Mouse (Mus musculus): Measurements from ENCODE around the gene Cyct. TPM values are rescaled to one million over a fixed set of nuclear protein-coding genes. Genes with fewer than 3 reads are reported as not detected.

The Cyct gene
- not detected in 2 replicates for polyA plus RNA-seq (2016; fragmentation: Nextera tagmentation; extraction: Ambion mirVana)

DNA sequence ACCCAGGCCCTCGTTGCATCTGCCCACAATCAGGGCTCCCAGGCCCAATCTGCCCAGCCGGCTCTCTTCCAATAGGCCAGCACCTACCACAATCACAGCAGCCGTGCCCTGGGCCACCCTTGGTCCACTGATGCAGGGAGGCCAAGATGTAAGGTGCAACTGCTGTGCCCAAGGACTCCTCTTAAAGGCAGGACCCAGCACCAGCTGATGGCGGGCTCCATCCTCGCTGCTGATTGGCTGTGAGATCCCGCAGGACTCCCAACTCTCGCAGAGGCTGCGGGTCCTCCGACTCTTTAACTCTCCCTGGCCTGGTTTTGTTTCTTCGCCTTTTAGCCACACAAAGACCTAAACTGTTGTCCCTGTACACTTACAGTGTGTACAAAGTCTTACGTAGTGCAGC is at the start of gene Cyct:
Gene Cyct, minus strand, starts transcription at position 225 of the 400 bp plus-strand sequence.
- WGBS, result 86% methylated on average over 11 of the region's 11 CpGs

DNA sequence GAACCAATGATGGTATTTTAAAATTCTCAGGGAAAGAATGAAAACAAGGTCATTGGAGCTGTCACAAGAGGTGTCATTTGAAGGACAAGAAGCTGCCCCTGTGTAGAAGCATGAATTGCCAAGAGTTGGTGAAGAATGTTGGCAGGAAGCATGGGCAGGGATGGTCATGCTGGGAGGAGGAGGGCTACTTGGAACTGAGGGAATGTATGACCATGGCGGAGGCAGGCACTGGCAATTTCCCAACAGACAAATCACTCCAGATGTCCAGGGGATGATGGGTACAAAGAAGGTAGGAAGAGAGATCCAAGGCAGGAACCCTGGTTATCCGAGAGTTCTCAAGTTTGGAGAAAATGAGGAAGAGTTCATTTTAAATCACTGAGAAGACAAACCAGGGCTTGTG is 49.7 kb upstream of the Cyct start:
- WGBS, result 73% methylated on average over 2 of the region's 2 CpGs
- H3K27me3 ChIP-seq (replicated peaks), result no peaks in the 10 kb centered on the region
- no peak overlapping the region for H3K4me2 ChIP-seq
- no peaks in the 10 kb centered on the region for H3K36me3 ChIP-seq
- H3K9ac ChIP-seq, result no peak overlapping the region
- no peak overlapping the region for H3K27ac ChIP-seq (ENCODE audit: poor library complexity, severe bottlenecking)
- H3K4me3 ChIP-seq, result no peak overlapping the region
- H3K4me1 ChIP-seq (replicated peaks), result peaks cover 8% of the 10 kb centered on the region; the same call in 1 of the 2 replicates
- H3K9me3 ChIP-seq (replicated peaks), result no peaks in the 10 kb centered on the region; the same call in 1 of the 2 replicates
- no peak for ATAC-seq (ENCODE audit: insufficient number of reproducible peaks, low FRiP score)

More for the DNA sequence above, at the start of gene Cyct:
- no peaks in the 10 kb centered on the region for H3K4me1 ChIP-seq (replicated peaks)
- H3K9me3 ChIP-seq (replicated peaks), result no peaks in the 10 kb centered on the region
- no peak within 1 kb of the TSS for H3K4me2 ChIP-seq
- ATAC-seq (ENCODE audit: insufficient number of reproducible peaks, low FRiP score), result no peak
- no peak within 1 kb of the TSS for H3K9ac ChIP-seq
- no peaks in the 10 kb centered on the region for H3K36me3 ChIP-seq
- no peak within 1 kb of the TSS for H3K27ac ChIP-seq (ENCODE audit: poor library complexity, severe bottlenecking)
- H3K4me3 ChIP-seq, result no peak within 1 kb of the TSS
- H3K27me3 ChIP-seq (replicated peaks), result no peaks in the 10 kb centered on the region

DNA sequence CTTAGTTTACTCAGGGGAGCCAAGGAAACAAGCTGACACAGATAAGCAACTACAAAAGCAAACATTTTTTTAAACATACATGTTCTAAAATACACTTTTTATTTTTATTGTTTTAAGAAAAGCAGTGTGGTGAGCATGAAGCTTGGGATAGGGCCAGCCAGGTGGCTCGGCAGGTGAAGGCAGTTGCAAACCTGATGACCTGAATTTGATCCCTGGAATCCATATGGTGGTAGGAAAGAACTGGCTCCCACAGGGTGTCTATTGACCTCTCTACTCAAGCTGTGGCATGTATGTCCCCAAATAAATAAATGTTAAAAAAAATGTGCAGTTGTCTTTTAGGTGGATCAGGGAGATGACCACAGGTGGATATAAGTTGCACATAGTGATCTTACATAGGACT is 49.3 kb upstream of the Cyct start:
- H3K27ac ChIP-seq (ENCODE audit: poor library complexity, severe bottlenecking), result no peak overlapping the region
- H3K36me3 ChIP-seq, result no peaks in the 10 kb centered on the region
- H3K4me1 ChIP-seq (replicated peaks), result peaks cover 8% of the 10 kb centered on the region; the same call in 1 of the 2 replicates
- no peak overlapping the region for H3K4me3 ChIP-seq
- 87% methylated on average over 1 of the region's 1 CpGs for WGBS
- no peak overlapping the region for H3K4me2 ChIP-seq
- H3K9me3 ChIP-seq (replicated peaks), result no peaks in the 10 kb centered on the region; the same call in 1 of the 2 replicates
- H3K27me3 ChIP-seq (replicated peaks), result no peaks in the 10 kb centered on the region; the same call in 1 of the 2 replicates
- ATAC-seq (ENCODE audit: insufficient number of reproducible peaks, low FRiP score), result no peak
- H3K9ac ChIP-seq, result no peak overlapping the region

DNA sequence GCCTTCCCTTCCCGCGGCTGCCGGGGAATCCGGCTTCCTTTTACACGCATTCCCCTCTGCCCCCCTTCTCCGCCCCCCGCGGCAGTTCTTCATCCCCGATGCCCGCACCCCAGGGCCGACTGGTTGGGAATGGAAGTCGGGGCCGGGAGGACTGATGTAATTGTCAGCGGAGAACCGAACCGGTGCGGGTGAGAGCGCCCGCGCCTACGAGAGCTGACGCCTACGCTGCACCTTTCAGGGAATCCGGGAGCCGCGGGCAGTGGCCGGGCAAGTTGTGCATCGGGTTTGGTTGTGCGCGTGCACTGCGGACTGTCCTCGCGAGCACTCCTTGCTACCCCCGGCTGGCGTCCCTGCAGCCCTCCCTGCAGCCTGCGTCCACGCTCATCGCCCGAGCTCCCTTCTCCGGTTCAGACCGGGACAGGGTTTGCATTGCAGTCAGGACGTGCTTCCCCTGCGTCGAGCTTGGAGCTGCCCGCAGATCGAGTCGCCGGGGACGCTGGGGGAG is 46.7 kb upstream of the Cyct start:
- Histone ChIP-seq H3K27ac (ENCODE audit: poor library complexity, severe bottlenecking) (no peak overlapping the region), H3K9me3 (replicated peaks) (no peaks in the 10 kb centered on the region), H3K9ac (peak overlapping the region; percentile 76), H3K27me3 (replicated peaks) (peaks cover 13% of the 10 kb centered on the region), H3K36me3 (no peaks in the 10 kb centered on the region), H3K4me3 (peak overlapping the region; percentile 81), H3K4me1 (replicated peaks) (peaks cover 4% of the 10 kb centered on the region; the same call in 1 of the 2 replicates), H3K4me2 (peak overlapping the region; percentile 93)
- peak; percentile 47 for ATAC-seq (ENCODE audit: insufficient number of reproducible peaks, low FRiP score)
- under 1% methylated on average over 48 of the region's 49 CpGs for WGBS

DNA sequence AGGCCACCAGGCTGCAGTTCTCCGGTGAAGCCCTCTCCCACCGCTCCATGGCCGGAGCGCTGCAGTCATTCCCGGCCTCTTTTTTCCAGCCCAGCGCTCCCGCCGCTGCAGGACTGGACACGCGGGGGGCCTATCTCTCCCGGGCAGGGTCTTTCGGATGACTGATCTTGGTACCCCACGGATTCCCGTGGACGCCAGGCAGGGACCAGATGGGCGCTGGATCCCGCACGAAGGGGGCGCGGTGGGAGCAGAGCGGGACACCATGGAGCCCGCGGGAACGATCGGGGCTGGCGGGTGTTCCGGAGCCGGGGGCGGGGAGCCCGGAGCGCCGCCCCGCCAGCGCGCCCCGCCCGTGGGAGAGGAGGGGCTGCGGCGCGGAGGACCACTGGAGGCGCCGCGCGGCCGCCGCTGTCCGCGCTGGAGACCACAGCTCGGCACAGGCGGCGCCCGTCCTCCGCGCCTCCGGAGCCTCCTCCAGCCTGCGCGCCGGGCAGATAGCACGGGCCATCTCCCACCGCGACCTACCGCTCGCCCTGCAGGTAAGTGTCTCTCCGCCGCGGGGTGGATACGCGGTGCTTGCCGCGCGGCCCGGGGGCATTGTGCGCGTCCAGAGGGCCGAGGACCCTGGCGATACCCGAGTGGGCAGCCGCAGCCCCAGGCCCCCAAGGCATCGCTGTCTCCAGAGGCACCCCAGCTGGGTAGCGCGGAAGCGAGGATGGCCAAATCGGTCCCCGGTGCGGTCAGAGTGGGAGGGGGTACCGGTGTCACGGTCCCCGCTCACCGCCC is 46.1 kb upstream of the Cyct start, which contains the start of gene Osbpl6:
Gene Osbpl6, plus strand, starts transcription at position 358 of the 786 bp plus-strand sequence.
- Histone ChIP-seq H3K9me3 (replicated peaks) (no peaks in the 10 kb centered on the region), H3K4me3 (peak within 1 kb of the TSS; percentile 81), H3K4me1 (replicated peaks) (peaks cover 4% of the 10 kb centered on the region; the same call in 1 of the 2 replicates), H3K36me3 (no peaks in the 10 kb centered on the region), H3K27ac (ENCODE audit: poor library complexity, severe bottlenecking) (0 out of 2 replicates have a peak within 1 kb of the TSS, but pooled peaks have one; percentile 2), H3K27me3 (replicated peaks) (peaks cover 14% of the 10 kb centered on the region), H3K9ac (peak within 1 kb of the TSS; percentile 76), H3K4me2 (peak within 1 kb of the TSS; percentile 93)
- ATAC-seq (ENCODE audit: insufficient number of reproducible peaks, low FRiP score), result peak; percentile 92
- WGBS, result under 1% methylated on average over 76 of the region's 89 CpGs

DNA sequence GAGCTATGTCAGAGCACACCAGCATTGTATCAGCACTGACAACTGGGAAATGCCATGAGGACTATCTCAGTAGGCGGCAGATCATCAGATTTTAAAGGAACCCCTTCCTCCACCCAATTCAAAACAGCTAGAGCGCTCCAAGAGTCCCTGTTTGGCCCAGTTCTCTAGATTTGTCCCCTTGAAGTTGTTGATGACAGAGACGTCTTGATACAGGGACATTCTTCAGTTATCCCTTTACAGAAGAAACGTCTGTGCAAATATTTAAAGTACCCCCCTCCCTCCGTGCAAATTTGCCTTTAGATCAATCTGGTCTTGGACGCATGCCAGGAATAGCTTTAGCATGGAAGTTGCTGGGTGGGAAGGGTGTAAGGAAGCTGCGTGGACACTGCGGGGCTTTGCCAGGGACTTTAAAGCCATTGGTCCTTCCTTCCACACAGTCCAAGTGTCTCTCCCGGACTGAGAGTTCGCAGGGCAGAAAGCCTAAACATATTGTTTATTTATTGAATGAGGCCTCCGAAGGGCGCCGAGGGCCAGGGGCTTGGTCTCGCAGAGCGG is 45.4 kb upstream of the Cyct start:
- no peak for ATAC-seq (ENCODE audit: insufficient number of reproducible peaks, low FRiP score)
- 3% methylated on average over 15 of the region's 15 CpGs for WGBS
- H3K36me3 ChIP-seq, result no peaks in the 10 kb centered on the region
- peak overlapping the region; percentile 76 for H3K9ac ChIP-seq
- H3K4me1 ChIP-seq (replicated peaks), result peaks cover 4% of the 10 kb centered on the region; the same call in 1 of the 2 replicates
- peak overlapping the region; percentile 81 for H3K4me3 ChIP-seq
- 0 out of 2 replicates have a peak overlapping the region, but pooled peaks have one; percentile 2 for H3K27ac ChIP-seq (ENCODE audit: poor library complexity, severe bottlenecking)
- H3K4me2 ChIP-seq, result peak overlapping the region; percentile 93
- H3K27me3 ChIP-seq (replicated peaks), result peaks cover 14% of the 10 kb centered on the region
- no peaks in the 10 kb centered on the region for H3K9me3 ChIP-seq (replicated peaks)

DNA sequence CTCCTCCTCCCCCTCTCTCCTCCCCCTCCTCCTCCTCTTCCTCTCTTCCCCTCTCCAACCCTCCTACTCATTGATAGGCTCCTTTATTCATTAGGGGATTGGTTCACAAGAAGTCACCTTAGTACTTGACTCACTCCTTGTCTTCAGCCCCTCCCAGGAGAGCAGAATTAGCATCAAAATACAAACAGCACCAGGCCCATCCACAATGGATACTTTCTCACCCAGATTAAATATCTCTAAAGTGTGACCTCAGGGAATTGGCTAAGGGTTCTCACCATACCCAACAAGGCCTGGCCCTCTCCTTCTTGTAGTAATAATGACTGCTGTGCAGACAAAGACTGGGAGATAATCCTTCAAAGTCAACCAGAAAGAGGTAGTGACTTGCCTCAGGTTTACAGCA is 39.9 kb upstream of the Cyct start:
- Histone ChIP-seq H3K27me3 (replicated peaks) (peaks cover 14% of the 10 kb centered on the region), H3K4me3 (no peak overlapping the region), H3K4me1 (replicated peaks) (no peaks in the 10 kb centered on the region), H3K27ac (ENCODE audit: poor library complexity, severe bottlenecking) (no peak overlapping the region), H3K36me3 (no peaks in the 10 kb centered on the region), H3K9me3 (replicated peaks) (no peaks in the 10 kb centered on the region), H3K9ac (no peak overlapping the region), H3K4me2 (no peak overlapping the region)
- no peak for ATAC-seq (ENCODE audit: insufficient number of reproducible peaks, low FRiP score)

DNA sequence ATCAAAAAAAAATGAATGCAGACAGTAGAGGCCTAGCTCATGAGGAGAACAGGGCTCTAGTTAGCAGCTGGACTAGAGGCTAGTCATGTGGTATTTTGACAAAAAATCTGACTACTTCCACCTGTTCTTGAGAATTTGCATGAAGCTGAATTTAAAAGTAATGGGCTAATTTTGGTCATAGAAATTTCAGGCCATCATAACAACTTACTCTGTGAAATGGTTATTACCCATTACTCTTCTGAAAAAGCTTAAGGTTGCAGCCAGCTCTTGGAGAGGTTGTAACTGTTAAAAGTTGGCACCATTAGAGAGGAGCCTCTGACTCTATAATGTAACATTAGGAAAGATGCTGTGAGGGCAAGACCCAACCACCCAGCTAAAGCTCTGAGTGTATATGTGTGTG is 26.3 kb upstream of the Cyct start:
- H3K4me1 ChIP-seq (replicated peaks), result no peaks in the 10 kb centered on the region
- H3K27me3 ChIP-seq (replicated peaks), result no peaks in the 10 kb centered on the region
- no peak overlapping the region for H3K4me2 ChIP-seq
- H3K9me3 ChIP-seq (replicated peaks), result no peaks in the 10 kb centered on the region
- H3K27ac ChIP-seq (ENCODE audit: poor library complexity, severe bottlenecking), result no peak overlapping the region
- no peak overlapping the region for H3K4me3 ChIP-seq
- H3K36me3 ChIP-seq, result peaks cover 43% of the 10 kb centered on the region
- no peak for ATAC-seq (ENCODE audit: insufficient number of reproducible peaks, low FRiP score)
- no peak overlapping the region for H3K9ac ChIP-seq

DNA sequence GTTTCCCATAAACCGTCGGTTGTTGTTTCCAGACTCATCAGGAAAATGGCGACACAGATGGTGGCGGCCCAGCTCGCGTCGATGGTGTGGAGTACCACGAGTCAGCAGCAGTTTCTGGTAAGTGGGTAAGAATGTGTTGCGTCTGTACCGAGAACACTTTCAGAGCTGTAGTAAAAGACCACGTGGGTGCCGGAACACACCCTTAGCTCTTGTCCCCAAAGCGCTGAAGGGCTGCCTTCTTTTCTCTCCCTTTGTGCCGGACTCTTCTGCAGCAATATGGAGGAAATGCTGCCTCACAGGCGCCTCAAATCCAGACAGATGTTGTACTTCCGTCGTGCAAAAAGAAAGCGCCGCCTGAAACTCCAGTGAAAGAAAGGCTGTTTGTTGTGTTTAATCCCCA is 18.4 kb upstream of the Cyct start:
- H3K4me1 ChIP-seq (replicated peaks), result no peaks in the 10 kb centered on the region
- no peaks in the 10 kb centered on the region for H3K27me3 ChIP-seq (replicated peaks)
- no peak overlapping the region for H3K4me2 ChIP-seq
- no peak overlapping the region for H3K4me3 ChIP-seq
- no peaks in the 10 kb centered on the region for H3K9me3 ChIP-seq (replicated peaks)
- ATAC-seq (ENCODE audit: insufficient number of reproducible peaks, low FRiP score), result no peak
- WGBS, result 94% methylated on average over 19 of the region's 19 CpGs
- no peak overlapping the region for H3K9ac ChIP-seq
- H3K27ac ChIP-seq (ENCODE audit: poor library complexity, severe bottlenecking), result no peak overlapping the region
- peaks cover 76% of the 10 kb centered on the region for H3K36me3 ChIP-seq

DNA sequence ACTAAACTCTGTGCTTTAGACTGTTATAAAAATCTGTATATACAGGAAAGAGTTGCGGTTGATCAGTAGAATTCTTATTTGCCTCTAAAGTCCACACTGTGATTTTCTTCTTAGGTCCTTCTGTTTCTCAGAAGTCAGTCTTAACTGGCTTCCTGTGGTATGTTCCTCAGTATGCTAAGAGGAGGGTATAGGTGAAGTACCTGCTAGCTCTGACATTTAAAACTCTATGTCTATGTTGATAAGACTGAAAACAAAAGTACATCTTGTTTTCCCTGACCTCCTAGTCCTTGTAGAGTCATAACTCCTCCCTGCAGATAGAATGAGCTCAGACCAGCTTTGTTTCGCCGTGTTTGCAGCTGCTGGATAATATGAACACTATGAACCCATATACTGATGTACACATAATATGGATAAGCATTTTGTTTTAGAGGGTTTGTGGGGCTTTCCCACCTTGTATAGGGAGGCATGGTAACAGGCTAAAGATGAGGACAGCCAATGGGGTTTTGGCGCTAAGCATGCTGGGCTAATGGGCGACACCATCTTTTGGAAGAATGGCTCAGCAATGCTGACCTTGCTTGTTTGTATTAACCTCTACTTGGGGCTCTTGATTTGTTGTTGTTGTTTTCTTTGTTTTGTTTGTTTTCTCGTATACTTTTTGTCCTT is 14.4 kb upstream of the Cyct start:
- H3K4me2 ChIP-seq, result no peak overlapping the region
- H3K9me3 ChIP-seq (replicated peaks), result no peaks in the 10 kb centered on the region
- ATAC-seq (ENCODE audit: insufficient number of reproducible peaks, low FRiP score), result no peak
- peaks cover 11% of the 10 kb centered on the region for H3K4me1 ChIP-seq (replicated peaks)
- 87% methylated on average over 6 of the region's 6 CpGs for WGBS
- no peak overlapping the region for H3K27ac ChIP-seq (ENCODE audit: poor library complexity, severe bottlenecking)
- H3K27me3 ChIP-seq (replicated peaks), result no peaks in the 10 kb centered on the region
- no peak overlapping the region for H3K9ac ChIP-seq
- peaks cover 53% of the 10 kb centered on the region for H3K36me3 ChIP-seq
- no peak overlapping the region for H3K4me3 ChIP-seq

DNA sequence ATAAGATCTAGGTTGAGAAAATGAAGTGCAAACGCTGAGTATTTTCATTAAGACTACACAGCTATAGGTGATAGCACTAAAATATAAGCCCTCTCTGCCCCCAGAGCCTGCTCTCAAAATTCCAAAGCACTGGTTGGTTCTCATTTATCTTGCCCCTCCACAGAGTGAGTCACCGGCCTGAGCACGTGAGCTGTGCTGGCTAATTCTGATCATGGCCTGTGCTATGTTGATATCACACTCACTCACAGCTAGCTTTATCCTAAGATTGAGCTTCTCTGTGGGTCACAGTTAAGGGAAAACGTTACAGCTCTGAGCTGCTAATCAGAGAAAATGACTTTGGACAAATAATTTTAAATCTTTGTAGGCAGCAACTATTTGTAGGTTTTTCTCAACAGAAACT is 12.0 kb upstream of the Cyct start:
- H3K4me3 ChIP-seq, result no peak overlapping the region
- peak overlapping the region; percentile 47 for H3K27ac ChIP-seq (ENCODE audit: poor library complexity, severe bottlenecking)
- H3K4me2 ChIP-seq, result no peak overlapping the region
- 35% methylated on average over 4 of the region's 4 CpGs for WGBS
- no peaks in the 10 kb centered on the region for H3K9me3 ChIP-seq (replicated peaks)
- ATAC-seq (ENCODE audit: insufficient number of reproducible peaks, low FRiP score), result peak; percentile 62; the same call in 1 of the 2 replicates
- H3K4me1 ChIP-seq (replicated peaks), result peaks cover 11% of the 10 kb centered on the region
- H3K36me3 ChIP-seq, result peaks cover 32% of the 10 kb centered on the region
- no peak overlapping the region for H3K9ac ChIP-seq
- H3K27me3 ChIP-seq (replicated peaks), result no peaks in the 10 kb centered on the region
